Mouse (Mus musculus) MEL (cell line): ENCODE measurements around the gene Bahd1.

ENCODE experiments used
- BHLHE40 ChIP-seq: IDR thresholded peaks from 2 replicates; pipeline ENCODE4 v1.6.1; 2012; ENCODE audit warnings: low read depth, mild to moderate bottlenecking, inconsistent platforms, low read length, improper control_type of control experiment, borderline replicate concordance
- CTCF ChIP-seq, 3 experiments: IDR thresholded peaks in 2 of 3; conservative IDR thresholded peaks in 1 of 3; 2 replicates each; pipeline ENCODE4 v1.5.1; 2011 to 2012; ENCODE audit warnings: low read length in 3 of 3, low read depth in 2 of 3, mild to moderate bottlenecking in 2 of 3, improper control_type of control experiment in 1 of 3, inconsistent platforms in 1 of 3, mixed read lengths in 1 of 3, moderate library complexity in 1 of 3; ENCODE audit not compliant: control insufficient read depth in 1 of 3, insufficient read depth in 1 of 3, poor library complexity in 1 of 3, severe bottlenecking in 1 of 3
- EP300 ChIP-seq, 2 experiments: IDR thresholded peaks; 2 replicates each; pipeline ENCODE4 v1.6.1; 2011; ENCODE audit warnings: improper control_type of control experiment in 2 of 2, low read length in 2 of 2, low read depth in 1 of 2, mild to moderate bottlenecking in 1 of 2
- MYC ChIP-seq: IDR thresholded peaks from 2 replicates; pipeline ENCODE4 v1.6.1; 2011; ENCODE audit warnings: low read depth, mild to moderate bottlenecking, low read length, improper control_type of control experiment, moderate library complexity
- POLR2A ChIP-seq, 2 experiments: IDR thresholded peaks; 2 replicates each; pipeline ENCODE4 v1.6.1; 2011 to 2012; ENCODE audit warnings: low read length in 2 of 2, mild to moderate bottlenecking in 2 of 2, control low read depth in 1 of 2, improper control_type of control experiment in 1 of 2, low read depth in 1 of 2, moderate library complexity in 1 of 2; ENCODE audit not compliant: control insufficient read depth in 1 of 2, insufficient read depth in 1 of 2, poor library complexity in 1 of 2
- TAL1 ChIP-seq: IDR thresholded peaks from 2 replicates; pipeline ENCODE4 v1.6.1; 2012; ENCODE audit warnings: mild to moderate bottlenecking, inconsistent platforms, low read length, moderate library complexity, mixed read lengths
- ZC3H11A ChIP-seq: IDR thresholded peaks from 2 replicates; pipeline ENCODE4 v1.6.1; 2012; ENCODE audit warnings: low read depth, mild to moderate bottlenecking, inconsistent platforms, low read length, improper control_type of control experiment

DNA sequence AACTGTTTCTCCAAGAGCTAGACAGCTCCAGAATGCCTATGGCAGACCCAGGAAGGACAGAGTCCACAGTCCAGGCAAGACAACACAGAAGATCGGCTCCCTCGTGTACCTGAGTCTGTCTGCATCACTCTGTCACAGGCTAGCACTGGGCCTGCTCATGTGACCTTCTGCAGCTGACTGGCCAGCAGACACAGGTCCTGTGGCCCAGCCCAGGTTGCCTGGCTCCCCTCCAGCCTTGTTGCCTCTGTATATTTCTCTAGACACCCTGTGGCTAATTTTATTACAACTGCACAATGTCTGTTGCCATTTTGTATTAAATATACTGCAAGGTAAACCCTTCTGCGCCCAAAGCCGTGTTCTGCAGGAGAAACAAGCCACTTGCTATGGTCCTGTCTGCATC, 19.2 kb upstream of the Bahd1 start:
- TF ChIP-seq EP300 (IDR thresholded peaks at IDR 0.05; ENCODE audit: low read depth in 1 of 2, low read length in 2 of 2) (no peak), CTCF (IDR thresholded peaks at IDR 0.05 in 2 of 3, conservative IDR thresholded peaks at IDR 0.05 in 1 of 3; ENCODE audit: control insufficient read depth in 1 of 3, insufficient read depth in 1 of 3, low read depth in 2 of 3, low read length in 3 of 3, poor library complexity in 1 of 3, severe bottlenecking in 1 of 3) (no peak), MYC (no peak), TAL1 (no peak), POLR2A (IDR thresholded peaks at IDR 0.05; ENCODE audit: control insufficient read depth in 1 of 2, insufficient read depth in 1 of 2, low read depth in 1 of 2, low read length in 2 of 2, poor library complexity in 1 of 2) (no peak), BHLHE40 (no peak), ZC3H11A (no peak)
